Mouse (Mus musculus) CH12.LX (cell line): ENCODE measurements around the gene Pipox. TPM values are rescaled to one million over a fixed set of nuclear protein-coding genes. Genes with fewer than 3 reads are reported as not detected.

Experiments
- DNase-seq: peaks from one replicate; pipeline ENCODE4 v3.0.0-alpha.2; 2013; ENCODE audit errors: extremely low read depth
- H3K27ac ChIP-seq: 2 replicates; pipeline ENCODE4 v1.5.1; 2012; ENCODE audit warnings: low read depth, mild to moderate bottlenecking, control low read depth, moderate library complexity; ENCODE audit not compliant: insufficient read depth
- H3K27me3 ChIP-seq: replicated peaks from 2 replicates; pipeline ENCODE3; 2012; ENCODE audit warnings: inconsistent platforms
- H3K36me3 ChIP-seq, 2 experiments: replicated peaks in 1 of 2; 2 replicates each; pipeline versions ENCODE3 to v1.6.1; 2012; ENCODE audit warnings: inconsistent platforms in 1 of 2, low read length in 1 of 2, mild to moderate bottlenecking in 1 of 2, mixed read lengths in 1 of 2, moderate library complexity in 1 of 2; ENCODE audit not compliant: control insufficient read depth in 1 of 2, insufficient read depth in 1 of 2
- H3K4me1 ChIP-seq, 2 experiments: 2 replicates each; pipeline ENCODE4 v1.6.1; 2012; ENCODE audit warnings: inconsistent platforms in 1 of 2, moderate library complexity in 1 of 2; ENCODE audit not compliant: insufficient read depth in 2 of 2, control insufficient read depth in 1 of 2
- H3K4me2 ChIP-seq: 2 replicates; pipeline ENCODE4 v1.6.1; 2012; ENCODE audit warnings: low read depth, mild to moderate bottlenecking, control low read depth; ENCODE audit not compliant: poor library complexity, insufficient read depth, severe bottlenecking
- H3K4me3 ChIP-seq, 3 experiments: fragments of 150-350 bp in 1 of 3; sonication (generic) in 1 of 3; replicated peaks in 1 of 3; 2 replicates each; pipeline versions ENCODE3 to v1.5.1; 2011 to 2012; ENCODE audit warnings: low read depth in 2 of 3, low read length in 2 of 3, mild to moderate bottlenecking in 2 of 3, moderate library complexity in 2 of 3, control low read depth in 1 of 3, improper control_type of control experiment in 1 of 3, inconsistent platforms in 1 of 3, mixed read lengths in 1 of 3; ENCODE audit not compliant: poor library complexity in 1 of 3
- H3K79me2 ChIP-seq: replicated peaks from 2 replicates; pipeline ENCODE4 v1.6.1; 2012; ENCODE audit warnings: mild to moderate bottlenecking, moderate library complexity; ENCODE audit not compliant: control insufficient read depth, poor library complexity, insufficient read depth, severe bottlenecking; ENCODE audit errors: extremely low read depth
- H3K9ac ChIP-seq: 2 replicates; pipeline ENCODE4 v1.6.1; 2012; ENCODE audit warnings: low read depth, mild to moderate bottlenecking, control low read depth, moderate library complexity; ENCODE audit not compliant: insufficient read depth
- H3K9me3 ChIP-seq: replicated peaks from 2 replicates; pipeline ENCODE3; 2012; ENCODE audit warnings: low read length, inconsistent platforms, mixed read lengths
- CHD2 ChIP-seq: IDR thresholded peaks from 2 replicates; pipeline ENCODE4 v1.6.1; 2011; ENCODE audit warnings: low read length, improper control_type of control experiment
- CTCF ChIP-seq, 2 experiments: IDR thresholded peaks in 1 of 2; conservative IDR thresholded peaks in 1 of 2; 2 replicates each; pipeline ENCODE4 v1.5.1; 2011 to 2012; ENCODE audit warnings: low read depth in 2 of 2, low read length in 2 of 2, improper control_type of control experiment in 1 of 2, inconsistent platforms in 1 of 2, mild to moderate bottlenecking in 1 of 2, moderate library complexity in 1 of 2
- GABPA ChIP-seq: IDR thresholded peaks from 2 replicates; pipeline ENCODE4 v1.6.1; 2012; ENCODE audit warnings: low read depth, low read length, improper control_type of control experiment, inconsistent platforms; ENCODE audit not compliant: insufficient replicate concordance
- HCFC1 ChIP-seq: IDR thresholded peaks from 2 replicates; pipeline ENCODE4 v1.6.1; 2012; ENCODE audit warnings: low read depth, mild to moderate bottlenecking, inconsistent platforms, low read length, improper control_type of control experiment
- IRF4 ChIP-seq: IDR thresholded peaks from 2 replicates; pipeline ENCODE4 v1.6.1; 2014; ENCODE audit warnings: low read depth, mild to moderate bottlenecking, inconsistent platforms, low read length, improper control_type of control experiment
- KAT2A ChIP-seq: IDR thresholded peaks from 2 replicates; pipeline ENCODE4 v1.6.1; 2012; ENCODE audit warnings: low read length, improper control_type of control experiment, inconsistent platforms; ENCODE audit not compliant: insufficient replicate concordance
- MXI1 ChIP-seq: IDR thresholded peaks from 2 replicates; pipeline ENCODE4 v1.6.1; 2011; ENCODE audit warnings: mild to moderate bottlenecking, low read depth, low read length, improper control_type of control experiment
- POLR2A ChIP-seq: IDR thresholded peaks from 2 replicates; pipeline ENCODE4 v1.6.1; 2011; ENCODE audit warnings: low read depth, mild to moderate bottlenecking, improper control_type of control experiment, low read length
- POLR2AphosphoS2 ChIP-seq: IDR thresholded peaks from 2 replicates; pipeline ENCODE4 v1.6.1; 2011; ENCODE audit warnings: low read depth, low read length, improper control_type of control experiment
- RAD21 ChIP-seq: IDR thresholded peaks from 2 replicates; pipeline ENCODE4 v1.6.1; 2011; ENCODE audit warnings: low read depth, mild to moderate bottlenecking, low read length, improper control_type of control experiment, moderate library complexity
- USF1 ChIP-seq: IDR thresholded peaks from 2 replicates; pipeline ENCODE4 v1.6.1; 2014; ENCODE audit warnings: low read depth, mild to moderate bottlenecking, inconsistent platforms, low read length, improper control_type of control experiment
- USF2 ChIP-seq: conservative IDR thresholded peaks from 2 replicates; pipeline ENCODE4 v1.6.1; 2011; ENCODE audit warnings: low read depth, low read length, improper control_type of control experiment
- ZC3H11A ChIP-seq: IDR thresholded peaks from 2 replicates; pipeline ENCODE4 v1.6.1; 2012; ENCODE audit warnings: low read depth, mild to moderate bottlenecking, inconsistent platforms, low read length, improper control_type of control experiment
- dilution Hi-C: fragments of 300-500 bp; cut with MboI; formaldehyde crosslinking; loops from 2 replicates; pipeline ENCODE4 v1.14.3; 2020; ENCODE audit warnings: low sequenced_read_pairs; ENCODE audit not compliant: extremely low pct_unique_long_range_greater_than_20kb, extremely low pct_ligation_motif_present
- in situ Hi-C: fragments of 300-500 bp; cut with MboI; formaldehyde crosslinking; loops from 3 replicates; pipeline ENCODE4 v1.14.3; 2019; ENCODE audit warnings: low sequenced_read_pairs, low pct_ligation_motif_present, low pct_unique_long_range_greater_than_20kb, mixed read lengths
- polyA plus RNA-seq: library from polyadenylated mRNA; unstranded; fragments of >175 nt; gene quantifications from 2 replicates; pipeline ENCODE4 v1.2.1, GENCODE M21; 2012; ENCODE audit warnings: low read depth; ENCODE audit not compliant: insufficient read length
- total RNA-seq, 2 experiments: library from RNA; depleted of rRNA; stranded (reverse); fragments of 300-350 nt in 1 of 2; fragments of >200 nt in 1 of 2; gene quantifications; 2 replicates each; pipeline ENCODE4 v1.2.3; 2012 to 2014

The Pipox gene
- total and polyA plus RNA-seq, 3 experiments = 0.13 to 0.36 (median 0.21) TPM

GRCm38 (mm10) chr11:77855396-77855795 lies 38.5 kb downstream of the Pipox start:
- Histone ChIP-seq H3K4me1 (peaks cover 0 to 17% of the 10 kb centered on the region in 2 experiments; a peak in 2 of 4 replicates), H3K4me2 (no peak overlapping the region), H3K27ac (no peak overlapping the region), H3K36me3 (peaks cover 33 to 96% of the 10 kb centered on the region in 2 experiments), H3K79me2 (no peaks in the 10 kb centered on the region), H3K4me3 (no peak overlapping the region), H3K9ac (no peak overlapping the region), H3K9me3 (no peaks in the 10 kb centered on the region), H3K27me3 (no peaks in the 10 kb centered on the region)
- dilution Hi-C loops (no loop called here), in situ Hi-C loops (no loop called here)
- DNase-seq = no peak
- TF ChIP-seq POLR2A = no peak
- no peak for TF ChIP-seq CTCF (conservative IDR thresholded peaks at IDR 0.05 in 1 of 2, IDR thresholded peaks at IDR 0.05 in 1 of 2; ENCODE audit: low read depth in 2 of 2, low read length in 2 of 2)
- no peak for TF ChIP-seq ZC3H11A
- TF ChIP-seq RAD21 = no peak
- no peak for TF ChIP-seq GABPA

GRCm38 (mm10) chr11:77854641-77855040 lies 39.3 kb downstream of the Pipox start:
- dilution Hi-C loops (no loop called here), in situ Hi-C loops (no loop called here)
- TF ChIP-seq USF1 (no peak), HCFC1 (no peak), KAT2A (no peak)
- H3K4me3 ChIP-seq = no peak overlapping the region
- no peak overlapping the region for H3K27ac ChIP-seq
- no peaks in the 10 kb centered on the region for H3K9me3 ChIP-seq
- no peaks in the 10 kb centered on the region for H3K27me3 ChIP-seq
- peaks cover 0 to 15% of the 10 kb centered on the region in 2 experiments; a peak in 2 of 4 replicates for H3K4me1 ChIP-seq
- no peaks in the 10 kb centered on the region for H3K79me2 ChIP-seq
- no peak overlapping the region for H3K4me2 ChIP-seq
- no peak for DNase-seq
- H3K9ac ChIP-seq = no peak overlapping the region
- peaks cover 36 to 95% of the 10 kb centered on the region in 2 experiments for H3K36me3 ChIP-seq

GRCm38 (mm10) chr11:77852941-77853668 lies 40.8 kb downstream of the Pipox start:
- no peak overlapping the region for H3K9ac ChIP-seq
- no peaks in the 10 kb centered on the region for H3K79me2 ChIP-seq
- H3K9me3 ChIP-seq = no peaks in the 10 kb centered on the region
- H3K27me3 ChIP-seq = no peaks in the 10 kb centered on the region
- no peak overlapping the region for H3K4me3 ChIP-seq
- no peak for DNase-seq
- H3K27ac ChIP-seq = no peak overlapping the region
- peaks cover 35 to 93% of the 10 kb centered on the region in 2 experiments for H3K36me3 ChIP-seq
- H3K4me2 ChIP-seq = no peak overlapping the region
- dilution Hi-C loops (no loop called here), in situ Hi-C loops (no loop called here)
- TF ChIP-seq ZC3H11A (no peak), CHD2 (no peak), IRF4 (no peak), MXI1 (no peak), CTCF (conservative IDR thresholded peaks at IDR 0.05 in 1 of 2, IDR thresholded peaks at IDR 0.05 in 1 of 2; ENCODE audit: low read depth in 2 of 2, low read length in 2 of 2) (no peak), USF2 (no peak), POLR2AphosphoS2 (no peak)
- peaks cover 0 to 16% of the 10 kb centered on the region in 2 experiments; a peak in 2 of 4 replicates for H3K4me1 ChIP-seq
